18 mouse cellular contexts compared by ENCODE assay signal in genomic region chr9:121092568-121092967, GRCm38 (mm10).
DNase-seq lines count a peak whose midpoint lies in the region; ATAC-seq and TF ChIP-seq lines count a peak whose summit lies in the region.
"Had no signal": no experiment of that assay in that cellular context is flagged by ENCODE, and none has a peak within 500 bp of the region (broad histone marks: within the 10 kb centered on the region; RNA-seq: fewer than 3 reads in every experiment).

No protein-coding gene starts in this region.

- ATAC-seq in kidney, postnatal 0 days (replicated peaks; ENCODE audit: low FRiP score, low read depth), result no peak
- ATAC-seq in kidney, embryonic 15.5 days (replicated peaks; ENCODE audit: low FRiP score), result no peak
- ATAC-seq in midbrain, postnatal 0 days (ENCODE audit: low FRiP score), result no peak
- no peak for ATAC-seq in midbrain, embryonic 16.5 days
- ATAC-seq: forebrain, embryonic 15.5 days; inflammation-experienced regulatory T-cells, adult 6 months; midbrain, embryonic 15.5 days had no signal

- no peak overlapping the region for H3K4me3 ChIP-seq in kidney, postnatal 0 days (replicated peaks; ENCODE audit: low read depth, low read length)
- no peak overlapping the region for H3K4me3 ChIP-seq in kidney, embryonic 15.5 days (replicated peaks)
- H3K4me3 ChIP-seq in midbrain, postnatal 0 days (ENCODE audit: low read depth, low read length), result no peak overlapping the region
- H3K4me3 ChIP-seq in midbrain, embryonic 16.5 days (ENCODE audit: low read depth, low read length), result no peak overlapping the region
- H3K4me3 ChIP-seq in small intestine, adult 2 months (ENCODE audit: low read depth, low read length), result no peak overlapping the region
- H3K4me3 ChIP-seq: forebrain, embryonic 15.5 days; liver, embryonic 15.5 days; midbrain, embryonic 15.5 days; neural tube, embryonic 12.5 days had no signal

- DNase-seq in adrenal gland, postnatal 10 days, result peak; percentile 25
- no peak for DNase-seq in adrenal gland, adult 18-20 months (ENCODE audit: low spot score in 2 of 2)
- DNase-seq in kidney, postnatal 0 days (ENCODE audit: low spot score), result no peak
- DNase-seq in midbrain, postnatal 0 days (ENCODE audit: low spot score), result no peak
- DNase-seq in spleen, postnatal 14 days (ENCODE audit: low spot score in 2 of 2), result no peak
- DNase-seq: adrenal gland, adult 8-10 months; cerebellum, adult 9-11 months; gastrocnemius, postnatal 14 days; heart, postnatal 36 days; kidney, postnatal 14 days had no signal

- no peak overlapping the region for H3K27ac ChIP-seq in kidney, postnatal 0 days
- H3K27ac ChIP-seq in kidney, embryonic 15.5 days, result no peak overlapping the region
- H3K27ac ChIP-seq in midbrain, postnatal 0 days (ENCODE audit: low read depth, low read length), result no peak overlapping the region
- no peak overlapping the region for H3K27ac ChIP-seq in midbrain, embryonic 16.5 days (ENCODE audit: low read length)
- no peak overlapping the region for H3K27ac ChIP-seq in small intestine, adult 2 months (ENCODE audit: insufficient read depth, low read depth, low read length)
- H3K27ac ChIP-seq: forebrain, embryonic 15.5 days; liver, embryonic 15.5 days; midbrain, embryonic 15.5 days; neural tube, embryonic 12.5 days had no signal

- H3K9ac ChIP-seq in kidney, postnatal 0 days (ENCODE audit: low read depth, low read length), result no peak overlapping the region
- H3K9ac ChIP-seq in kidney, embryonic 15.5 days, result no peak overlapping the region
- no peak overlapping the region for H3K9ac ChIP-seq in midbrain, postnatal 0 days (replicated peaks; ENCODE audit: low read length, poor library complexity, severe bottlenecking)
- no peak overlapping the region for H3K9ac ChIP-seq in midbrain, embryonic 16.5 days (ENCODE audit: low read depth, low read length)
- H3K9ac ChIP-seq: forebrain, embryonic 15.5 days; liver, embryonic 15.5 days; midbrain, embryonic 15.5 days; neural tube, embryonic 12.5 days had no signal

- H3K4me1 ChIP-seq in kidney, postnatal 0 days (replicated peaks; ENCODE audit: insufficient read depth, low read length), result no peaks in the 10 kb centered on the region
- no peaks in the 10 kb centered on the region for H3K4me1 ChIP-seq in kidney, embryonic 15.5 days
- H3K4me1 ChIP-seq in midbrain, postnatal 0 days (ENCODE audit: insufficient read depth, low read length), result no peaks in the 10 kb centered on the region
- H3K4me1 ChIP-seq in midbrain, embryonic 16.5 days (ENCODE audit: control insufficient read depth, insufficient read depth, low read length), result no peaks in the 10 kb centered on the region
- no peaks in the 10 kb centered on the region for H3K4me1 ChIP-seq in small intestine, adult 2 months (ENCODE audit: control insufficient read depth, insufficient read depth, insufficient read length, low read length)
- H3K4me1 ChIP-seq: forebrain, embryonic 15.5 days; liver, embryonic 15.5 days; midbrain, embryonic 15.5 days; neural tube, embryonic 12.5 days had no signal

- 85% methylated on average over 5 of the region's 5 CpGs for WGBS in kidney, postnatal 0 days
- WGBS in kidney, embryonic 15.5 days, result 92% methylated on average over 5 of the region's 5 CpGs
- 84% methylated on average over 5 of the region's 5 CpGs for WGBS in midbrain, postnatal 0 days
- 89% methylated on average over 5 of the region's 5 CpGs for WGBS in midbrain, embryonic 16.5 days
- 63% methylated on average over 5 of the region's 5 CpGs for WGBS in small intestine, adult 2 months

- H3K27me3 ChIP-seq in kidney, postnatal 0 days (ENCODE audit: insufficient read depth, low read length), result no peaks in the 10 kb centered on the region
- H3K27me3 ChIP-seq in kidney, embryonic 15.5 days, result no peaks in the 10 kb centered on the region
- no peaks in the 10 kb centered on the region for H3K27me3 ChIP-seq in midbrain, postnatal 0 days (ENCODE audit: insufficient read depth, low read length)
- no peaks in the 10 kb centered on the region for H3K27me3 ChIP-seq in midbrain, embryonic 16.5 days (ENCODE audit: control insufficient read depth, insufficient read depth, low read depth, low read length)
- H3K27me3 ChIP-seq in small intestine, adult 2 months (ENCODE audit: control insufficient read depth, insufficient read depth, low read length), result no peaks in the 10 kb centered on the region
- H3K27me3 ChIP-seq: forebrain, embryonic 15.5 days; liver, embryonic 15.5 days; midbrain, embryonic 15.5 days; neural tube, embryonic 12.5 days had no signal

- TF ChIP-seq CTCF in kidney, postnatal 0 days (IDR thresholded peaks at IDR 0.05; ENCODE audit: low read depth), result peak; percentile 35; the same call in 1 of the 2 replicates
- TF ChIP-seq CTCF in midbrain, postnatal 0 days (IDR thresholded peaks at IDR 0.05), result peak; percentile 33
- peak; percentile 24; the same call in 1 of the 2 replicates for TF ChIP-seq CTCF in small intestine, adult 2 months (IDR thresholded peaks at IDR 0.05; ENCODE audit: extremely low read depth, insufficient read length, insufficient replicate concordance, low read depth, low read length)

- H3K36me3 ChIP-seq in kidney, postnatal 0 days (ENCODE audit: insufficient read depth, low read length), result no peaks in the 10 kb centered on the region
- no peaks in the 10 kb centered on the region for H3K36me3 ChIP-seq in kidney, embryonic 15.5 days
- H3K36me3 ChIP-seq in midbrain, postnatal 0 days (ENCODE audit: insufficient read depth, low read length), result no peaks in the 10 kb centered on the region
- no peaks in the 10 kb centered on the region for H3K36me3 ChIP-seq in midbrain, embryonic 16.5 days (ENCODE audit: control insufficient read depth, insufficient read depth, low read length)
- H3K36me3 ChIP-seq in small intestine, adult 2 months (ENCODE audit: control insufficient read depth, insufficient read depth, low read length), result no peaks in the 10 kb centered on the region
- H3K36me3 ChIP-seq: forebrain, embryonic 15.5 days; liver, embryonic 15.5 days; midbrain, embryonic 15.5 days; neural tube, embryonic 12.5 days had no signal

- H3K9me3 ChIP-seq in kidney, postnatal 0 days (replicated peaks; ENCODE audit: low read length), result no peaks in the 10 kb centered on the region
- no peaks in the 10 kb centered on the region for H3K9me3 ChIP-seq in kidney, embryonic 15.5 days (replicated peaks)
- no peaks in the 10 kb centered on the region for H3K9me3 ChIP-seq in midbrain, postnatal 0 days (ENCODE audit: low read length)
- H3K9me3 ChIP-seq in midbrain, embryonic 16.5 days (replicated peaks; ENCODE audit: control insufficient read depth, low read length, poor library complexity, severe bottlenecking), result no peaks in the 10 kb centered on the region
- H3K9me3 ChIP-seq: forebrain, embryonic 15.5 days; liver, embryonic 15.5 days; midbrain, embryonic 15.5 days; neural tube, embryonic 12.5 days had no signal

- no peak for TF ChIP-seq POLR2A in small intestine, adult 2 months (IDR thresholded peaks at IDR 0.05; ENCODE audit: low read depth, low read length)

- no peak overlapping the region for H3K4me2 ChIP-seq in kidney, postnatal 0 days (ENCODE audit: low read length)
- H3K4me2 ChIP-seq in kidney, embryonic 15.5 days, result no peak overlapping the region
- H3K4me2 ChIP-seq in midbrain, postnatal 0 days (ENCODE audit: low read depth, low read length, poor library complexity, severe bottlenecking), result no peak overlapping the region
- H3K4me2 ChIP-seq in midbrain, embryonic 16.5 days (ENCODE audit: low read length), result no peak overlapping the region
- H3K4me2 ChIP-seq: forebrain, embryonic 15.5 days; liver, embryonic 15.5 days; midbrain, embryonic 15.5 days; neural tube, embryonic 12.5 days had no signal
